Comparison of ENCODE assay signal across 8 mouse cellular contexts in genomic region chr2:25273010-25273409, GRCm38 (mm10). TPM values are rescaled to one million over a fixed set of nuclear protein-coding genes. Genes with fewer than 3 reads are reported as not detected.
DNase-seq lines count a peak whose midpoint lies in the region; ATAC-seq and TF ChIP-seq lines count a peak whose summit lies in the region.

No protein-coding gene starts in this region.

- H3K27me3 ChIP-seq in C2C12 (ENCODE audit: control insufficient read depth, insufficient read depth, insufficient read length) = no peaks in the 10 kb centered on the region
- no peaks in the 10 kb centered on the region for H3K27me3 ChIP-seq in forebrain, embryonic 13.5 days
- H3K27me3 ChIP-seq in liver, embryonic 13.5 days = no peaks in the 10 kb centered on the region

- intact Hi-C loops in heart, postnatal 25 days (cut with DNase I) = loop anchor here (5.0 kb wide), 1 partner anchor 59 kb away; the partner anchor contains the start of gene Man1b1
- intact Hi-C loops in left cerebral cortex, postnatal 36 days (cut with DNase I) = loop anchor here (1.0 to 5.0 kb wide), 2 partner anchors 20 to 59 kb away; partner anchors contain the start of gene Man1b1

- H3K79me3 ChIP-seq in C2C12 (ENCODE audit: low read depth) = peaks cover 29% of the 10 kb centered on the region

- TF ChIP-seq CTCF in C2C12 (IDR thresholded peaks at IDR 0.05; ENCODE audit: control insufficient read depth, insufficient read depth, insufficient read length) = no peak

- H3K79me2 ChIP-seq in C2C12 (ENCODE audit: control insufficient read depth, insufficient read depth) = peaks cover 56% of the 10 kb centered on the region

- peak overlapping the region; percentile 92 for H3K9ac ChIP-seq in forebrain, embryonic 13.5 days
- peak overlapping the region; percentile 90 for H3K9ac ChIP-seq in liver, embryonic 13.5 days

- peak overlapping the region; percentile 97 for H3K4me3 ChIP-seq in C2C12 (ENCODE audit: insufficient read depth, poor library complexity, severe bottlenecking)
- H3K4me3 ChIP-seq in forebrain, embryonic 13.5 days = peak overlapping the region; percentile 85
- peak overlapping the region; percentile 94 for H3K4me3 ChIP-seq in liver, embryonic 13.5 days (replicated peaks)

- no peak for ATAC-seq in forebrain, embryonic 13.5 days
- no peak for ATAC-seq in liver, embryonic 13.5 days (ENCODE audit: low read depth)

- peak; percentile 91 for DNase-seq in heart, adult 11 months
- no peak for DNase-seq in heart, postnatal 25 days (ENCODE audit: low spot score)
- no peak for DNase-seq in liver, embryonic 13.5 days
- no peak for DNase-seq in left cerebral cortex, postnatal 36 days (ENCODE audit: low spot score in 2 of 2)
- DNase-seq in layer of hippocampus, adult 8-10 months (ENCODE audit: low spot score in 2 of 2) = no peak
- DNase-seq in layer of hippocampus, postnatal 25 days (ENCODE audit: extremely low spot score in 1 of 2, low spot score in 1 of 2) = no peak

- peak overlapping the region; percentile 91 for H3K4me2 ChIP-seq in forebrain, embryonic 13.5 days
- peak overlapping the region; percentile 93 for H3K4me2 ChIP-seq in liver, embryonic 13.5 days

- peak overlapping the region; percentile 78 for H3ac ChIP-seq in C2C12 (ENCODE audit: control insufficient read depth, insufficient read length, low read depth)

- WGBS in forebrain, embryonic 13.5 days = 44% methylated on average over 16 of the region's 16 CpGs
- WGBS in liver, embryonic 13.5 days (ENCODE audit: insufficient replicate concordance) = 32% methylated on average over 16 of the region's 16 CpGs

- H3K36me3 ChIP-seq in C2C12 (ENCODE audit: control insufficient read depth, insufficient read depth) = peaks cover 65% of the 10 kb centered on the region
- H3K36me3 ChIP-seq in forebrain, embryonic 13.5 days (ENCODE audit: poor library complexity, severe bottlenecking) = peaks cover 70% of the 10 kb centered on the region
- peaks cover 77% of the 10 kb centered on the region for H3K36me3 ChIP-seq in liver, embryonic 13.5 days

- H3K9me3 ChIP-seq in forebrain, embryonic 13.5 days (replicated peaks) = no peaks in the 10 kb centered on the region
- H3K9me3 ChIP-seq in liver, embryonic 13.5 days (replicated peaks) = no peaks in the 10 kb centered on the region

- no peak overlapping the region for H3K27ac ChIP-seq in forebrain, embryonic 13.5 days
- peak overlapping the region; percentile 86 for H3K27ac ChIP-seq in liver, embryonic 13.5 days

- peaks cover 38% of the 10 kb centered on the region for H3K4me1 ChIP-seq in forebrain, embryonic 13.5 days
- H3K4me1 ChIP-seq in liver, embryonic 13.5 days (replicated peaks) = peaks cover 41% of the 10 kb centered on the region

TF ChIP-seq in C2C12, 6 proteins besides CTCF, POLR2A, EP300 and RAD21:
- TF ChIP-seq FOSL1 (IDR thresholded peaks at IDR 0.05; ENCODE audit: insufficient read depth, low read length, poor library complexity, severe bottlenecking) (no peak), MYOG (IDR thresholded peaks at IDR 0.05; ENCODE audit: control insufficient read depth, extremely low read depth, insufficient read length) (no peak), USF1 (IDR thresholded peaks at IDR 0.05; ENCODE audit: low read depth) (no peak), MYOD1 (IDR thresholded peaks at IDR 0.05; ENCODE audit: control insufficient read depth, insufficient read length, low read depth) (no peak), MAX (IDR thresholded peaks at IDR 0.05) (no peak), CEBPB (IDR thresholded peaks at IDR 0.05; ENCODE audit: low read depth) (no peak)

RNA-seq across cellular contexts. Expression of gene Anapc2, which starts 0.7 kb away (rescaled TPM):
- 10 to 100 TPM; 38.4 to 40.7 TPM for total RNA-seq in heart, postnatal 25 days (2021)
- polyA plus RNA-seq in C2C12 (2012; fragmentation: generic; extraction: Trizol) = 89.4 TPM
- 126 and 148 TPM in 2 replicates for polyA plus RNA-seq in forebrain, embryonic 13.5 days (2015; fragmentation: Nextera tagmentation; extraction: Ambion mirVana)
- polyA plus RNA-seq in liver, embryonic 13.5 days (2015; fragmentation: Nextera tagmentation; extraction: Ambion mirVana) = 50.5 and 51.0 TPM in 2 replicates
- total RNA-seq in left cerebral cortex, postnatal 36 days (2021) = 10 to 100 TPM; 78.9 to 82.8 TPM
- 100 to 1,000 TPM in 2 of 4 experiments, 10 to 100 TPM in 2; 87.9 to 110 (median 99.0) TPM for total RNA-seq in layer of hippocampus, adult 8-10 months (2022)
- 10 to 100 TPM; 85.1 to 86.5 TPM for total RNA-seq in layer of hippocampus, postnatal 25 days (2021)

RNA-seq across cellular contexts. Expression of gene Ssna1, which starts 0.8 kb away (rescaled TPM):
- 10 to 100 TPM; 36.7 to 40.5 TPM for total RNA-seq in heart, postnatal 25 days (2021)
- 143 TPM for polyA plus RNA-seq in C2C12 (2012; fragmentation: generic; extraction: Trizol)
- polyA plus RNA-seq in forebrain, embryonic 13.5 days (2015; fragmentation: Nextera tagmentation; extraction: Ambion mirVana) = 233 and 245 TPM in 2 replicates
- 158 and 162 TPM in 2 replicates for polyA plus RNA-seq in liver, embryonic 13.5 days (2015; fragmentation: Nextera tagmentation; extraction: Ambion mirVana)
- total RNA-seq in left cerebral cortex, postnatal 36 days (2021) = 10 to 100 TPM; 60.1 to 68.3 TPM
- 10 to 100 TPM; 59.0 to 71.0 (median 64.3) TPM for total RNA-seq in layer of hippocampus, adult 8-10 months (2022)
- 10 to 100 TPM; 69.2 to 71.6 TPM for total RNA-seq in layer of hippocampus, postnatal 25 days (2021)

RNA-seq across cellular contexts. Expression of gene Tprn, which starts 10.6 kb away (rescaled TPM):
- total RNA-seq in heart, postnatal 25 days (2021) = 1 to 10 TPM; 3.6 to 6.0 TPM
- polyA plus RNA-seq in C2C12 (2012; fragmentation: generic; extraction: Trizol) = 7.4 TPM
- 9.7 and 10.8 TPM in 2 replicates for polyA plus RNA-seq in forebrain, embryonic 13.5 days (2015; fragmentation: Nextera tagmentation; extraction: Ambion mirVana)
- polyA plus RNA-seq in liver, embryonic 13.5 days (2015; fragmentation: Nextera tagmentation; extraction: Ambion mirVana) = 5.6 and 6.1 TPM in 2 replicates
- 10 to 100 TPM; 18.5 to 24.7 TPM for total RNA-seq in left cerebral cortex, postnatal 36 days (2021)
- 10 to 100 TPM; 19.9 to 27.8 (median 24.3) TPM for total RNA-seq in layer of hippocampus, adult 8-10 months (2022)
- total RNA-seq in layer of hippocampus, postnatal 25 days (2021) = 10 to 100 TPM; 27.0 to 29.4 TPM

RNA-seq across cellular contexts. Expression of gene Tmem210, which starts 14.9 kb away (rescaled TPM):
- not detected for total RNA-seq in heart, postnatal 25 days (2021)
- polyA plus RNA-seq in C2C12 (2012; fragmentation: generic; extraction: Trizol) = not detected
- polyA plus RNA-seq in forebrain, embryonic 13.5 days (2015; fragmentation: Nextera tagmentation; extraction: Ambion mirVana) = not detected in 2 replicates
- polyA plus RNA-seq in liver, embryonic 13.5 days (2015; fragmentation: Nextera tagmentation; extraction: Ambion mirVana) = not detected in 2 replicates
- not detected for total RNA-seq in left cerebral cortex, postnatal 36 days (2021)
- not detected for total RNA-seq in layer of hippocampus, adult 8-10 months (2022)
- total RNA-seq in layer of hippocampus, postnatal 25 days (2021) = not detected

RNA-seq across cellular contexts. Expression of gene Lrrc26, which starts 16.7 kb away (rescaled TPM):
- not detected for total RNA-seq in heart, postnatal 25 days (2021)
- polyA plus RNA-seq in C2C12 (2012; fragmentation: generic; extraction: Trizol) = not detected
- 0.14 TPM in 1 of 2 replicates, not detected in the other for polyA plus RNA-seq in forebrain, embryonic 13.5 days (2015; fragmentation: Nextera tagmentation; extraction: Ambion mirVana)
- polyA plus RNA-seq in liver, embryonic 13.5 days (2015; fragmentation: Nextera tagmentation; extraction: Ambion mirVana) = not detected in 2 replicates
- total RNA-seq in left cerebral cortex, postnatal 36 days (2021) = not detected
- total RNA-seq in layer of hippocampus, adult 8-10 months (2022) = not detected
- not detected for total RNA-seq in layer of hippocampus, postnatal 25 days (2021)
